ENCODE assay signal across 33 mouse cellular contexts in genomic region chr5:5638496-5638895, GRCm38 (mm10). TPM values are rescaled to one million over a fixed set of nuclear protein-coding genes. Genes with fewer than 3 reads are reported as not detected.
"Had no signal": no experiment of that assay in that cellular context is flagged by ENCODE, and none has a peak within 500 bp of the region (broad histone marks: within the 10 kb centered on the region; RNA-seq: fewer than 3 reads in every experiment).

No protein-coding gene starts in this region.

- H3K4me2 ChIP-seq: heart, embryonic 11.5 days; heart, embryonic 12.5 days; heart, embryonic 13.5 days; heart, embryonic 15.5 days; hindbrain, embryonic 12.5 days; hindbrain, embryonic 13.5 days; hindbrain, embryonic 14.5 days; hindbrain, embryonic 15.5 days; intestine, embryonic 15.5 days; kidney, embryonic 15.5 days had no signal

- DNase-seq: heart, postnatal 10 days; heart, postnatal 14 days; heart, postnatal 36 days; heart, postnatal 4 days; kidney, adult 11 months; kidney, adult 18-20 months; kidney, adult 2 months; kidney, adult 8-10 months; kidney, adult 9 months; kidney, postnatal 10 days; kidney, postnatal 14 days; kidney, postnatal 25 days; kidney, postnatal 36 days; kidney, postnatal 4 days; layer of hippocampus, adult 9-11 months; layer of hippocampus, postnatal 36 days had no signal

- H3K9me3 ChIP-seq: heart, embryonic 12.5 days; heart, embryonic 13.5 days; heart, embryonic 15.5 days; hindbrain, embryonic 10.5 days; hindbrain, embryonic 12.5 days; hindbrain, embryonic 13.5 days; hindbrain, embryonic 15.5 days; intestine, embryonic 15.5 days; kidney, embryonic 15.5 days had no signal

- H3K4me3 ChIP-seq: heart, embryonic 12.5 days; heart, embryonic 13.5 days; heart, embryonic 15.5 days; hindbrain, embryonic 10.5 days; hindbrain, embryonic 12.5 days; hindbrain, embryonic 13.5 days; hindbrain, embryonic 15.5 days; intestine, embryonic 15.5 days; kidney, embryonic 15.5 days; layer of hippocampus, adult 2 months; left cerebral cortex, adult 2 months had no signal

- H3K27ac ChIP-seq: heart, embryonic 13.5 days; heart, embryonic 15.5 days; hindbrain, embryonic 10.5 days; hindbrain, embryonic 12.5 days; hindbrain, embryonic 13.5 days; hindbrain, embryonic 14.5 days; hindbrain, embryonic 15.5 days; hindbrain, postnatal 0 days; intestine, embryonic 15.5 days; kidney, embryonic 15.5 days; kidney, postnatal 0 days; layer of hippocampus, adult 2 months; left cerebral cortex, adult 2 months had no signal

- H3K27me3 ChIP-seq: heart, embryonic 12.5 days; heart, embryonic 13.5 days; heart, embryonic 15.5 days; hindbrain, embryonic 12.5 days; hindbrain, embryonic 13.5 days; hindbrain, embryonic 15.5 days; intestine, embryonic 15.5 days; kidney, embryonic 15.5 days had no signal

- H3K36me3 ChIP-seq: heart, embryonic 12.5 days; heart, embryonic 13.5 days; heart, embryonic 15.5 days; hindbrain, embryonic 10.5 days; hindbrain, embryonic 12.5 days; hindbrain, embryonic 13.5 days; hindbrain, embryonic 15.5 days; intestine, embryonic 15.5 days; kidney, embryonic 15.5 days had no signal

- H3K9ac ChIP-seq: heart, embryonic 12.5 days; heart, embryonic 13.5 days; heart, embryonic 15.5 days; hindbrain, embryonic 12.5 days; hindbrain, embryonic 13.5 days; hindbrain, embryonic 14.5 days; hindbrain, embryonic 15.5 days; intestine, embryonic 15.5 days; kidney, embryonic 15.5 days had no signal

- H3K4me1 ChIP-seq: heart, embryonic 12.5 days; heart, embryonic 13.5 days; heart, embryonic 15.5 days; hindbrain, embryonic 10.5 days; hindbrain, embryonic 12.5 days; hindbrain, embryonic 13.5 days; hindbrain, embryonic 15.5 days; intestine, embryonic 15.5 days; kidney, embryonic 15.5 days had no signal

RNA-seq across cellular contexts. Expression of gene Cfap69, which starts 25.5 kb away (rescaled TPM):
- total RNA-seq: hematopoietic stem cell, adult 5-6 weeks had no signal
- polyA plus RNA-seq: inflammation-experienced regulatory T-cells, adult 6 months had no signal

RNA-seq across cellular contexts. Expression of gene Steap2, which starts 55.9 kb away (rescaled TPM):
- total RNA-seq: hematopoietic stem cell, adult 5-6 weeks had no signal
